Mouse (Mus musculus) spleen, postnatal 10 days (tissue): Measurements from ENCODE around the gene Myb.

Experiments used
- DNase-seq, 2 experiments: peaks; one replicate each; pipeline ENCODE4 v3.0.0; 2021 to 2022; ENCODE audit warnings: low spot score in 2 of 2

Myb gene

DNA sequence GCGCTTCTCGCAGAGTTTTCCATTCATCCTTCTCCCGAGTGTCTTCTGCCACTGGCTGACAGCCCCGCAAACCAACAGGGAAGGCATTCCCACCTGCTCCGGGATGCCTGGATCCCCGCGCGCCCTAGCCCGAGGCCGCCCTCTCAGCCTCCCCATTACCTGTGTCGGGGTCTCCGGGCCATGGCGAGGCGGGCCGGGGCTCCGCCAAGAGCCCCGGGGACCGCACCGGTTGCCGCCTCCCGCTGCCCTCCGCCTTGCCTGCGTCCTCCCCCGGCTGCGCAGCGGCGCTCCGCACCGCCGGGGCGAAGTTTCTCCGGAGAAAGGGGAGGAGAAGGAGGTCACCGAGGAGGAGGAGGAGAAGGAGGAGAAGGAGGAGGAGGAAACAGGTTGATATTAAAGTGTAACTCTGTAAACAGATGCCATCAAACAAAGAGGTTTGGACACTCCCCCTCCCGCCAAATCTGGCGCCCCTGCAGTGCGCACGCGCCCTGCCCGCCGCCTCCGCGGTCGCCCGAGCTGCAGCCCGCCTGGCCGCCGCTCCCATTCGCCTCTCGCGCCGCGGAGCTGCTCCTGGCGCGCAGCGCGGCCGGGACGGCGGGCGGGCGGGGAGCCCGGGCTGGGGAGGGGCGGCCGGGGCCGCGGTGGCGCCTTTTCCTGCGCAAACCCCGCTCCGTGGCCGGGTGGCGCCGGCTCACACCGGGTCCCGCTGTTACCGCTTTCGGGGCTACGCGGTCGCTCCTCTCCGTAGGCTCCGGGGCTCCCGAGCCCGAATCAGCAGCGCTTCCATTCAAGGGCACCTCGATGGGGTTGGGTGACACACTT lies at the start of gene Myb:
Gene Myb (minus strand): TSS at position 448 of the 822 bp plus-strand sequence.
- peak; percentile 79 to 82 for DNase-seq

DNA sequence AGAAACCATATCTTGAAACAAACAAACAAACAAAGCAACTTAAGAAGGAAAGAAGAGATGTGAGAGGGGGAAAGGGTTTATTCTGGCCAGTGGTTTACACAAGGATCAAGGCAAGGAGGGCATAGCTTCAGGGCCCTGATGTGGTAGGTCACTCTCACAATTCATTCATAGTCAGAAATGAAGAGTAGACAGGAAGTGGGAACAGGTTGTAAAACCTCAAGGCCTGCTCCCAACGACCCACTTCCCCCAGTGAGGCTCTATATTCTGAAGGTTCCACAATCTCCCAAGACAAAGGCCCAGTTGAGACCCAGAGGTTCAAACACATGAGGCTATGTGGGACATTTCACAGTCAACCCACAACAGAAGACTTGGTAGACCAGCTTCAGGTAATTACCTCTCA lies 46.6 kb upstream of the Myb start:
- no peak for DNase-seq

DNA sequence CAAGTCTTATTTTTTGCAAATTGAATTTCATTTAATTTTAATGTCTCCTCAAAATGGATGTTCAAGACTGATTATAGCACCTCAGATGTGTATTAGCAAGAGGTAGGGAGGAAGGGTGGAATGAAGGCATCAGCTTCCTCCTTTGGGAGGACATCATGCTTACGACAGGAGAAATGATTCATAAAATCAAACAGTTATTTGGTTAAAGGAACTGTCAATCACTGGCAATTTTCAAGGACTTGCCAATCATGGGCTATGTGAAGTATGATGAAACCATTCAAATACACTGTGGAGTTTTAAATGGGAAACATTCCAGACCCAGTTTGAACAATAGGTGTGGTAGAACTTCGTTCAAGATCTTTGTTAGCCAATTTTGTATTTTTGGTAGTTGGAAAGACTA lies 45.4 kb upstream of the Myb start:
- no peak for DNase-seq

DNA sequence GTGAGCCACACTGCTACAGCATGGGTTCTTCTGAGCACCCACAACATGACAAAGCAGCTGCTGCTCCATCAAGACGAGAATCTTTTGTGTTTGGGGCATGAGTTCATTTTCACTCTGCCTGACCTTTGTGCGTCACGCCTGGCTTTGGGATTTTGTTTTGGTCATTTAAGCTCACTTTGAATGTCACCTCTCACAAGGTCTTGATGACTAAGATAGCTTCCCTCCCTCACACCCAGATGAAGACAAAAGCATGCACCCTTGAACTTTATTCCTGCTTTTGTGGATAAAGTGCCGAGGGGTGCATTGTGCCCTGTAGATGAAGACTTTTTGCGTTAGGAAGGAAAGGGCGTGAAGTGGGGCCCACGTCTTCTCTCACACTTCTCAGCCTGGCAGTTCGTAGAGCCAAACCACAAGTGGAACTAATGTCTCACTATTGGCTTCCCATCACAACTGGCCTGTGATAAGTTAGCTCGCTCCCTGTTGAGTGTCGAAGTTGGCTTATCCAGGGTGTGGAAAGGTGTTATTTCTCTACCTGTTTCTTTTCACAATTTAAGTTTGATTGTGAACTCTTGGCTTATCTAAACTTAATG lies 43.8 kb upstream of the Myb start:
- peak in 1 of 2 experiments; percentile 11 for DNase-seq

DNA sequence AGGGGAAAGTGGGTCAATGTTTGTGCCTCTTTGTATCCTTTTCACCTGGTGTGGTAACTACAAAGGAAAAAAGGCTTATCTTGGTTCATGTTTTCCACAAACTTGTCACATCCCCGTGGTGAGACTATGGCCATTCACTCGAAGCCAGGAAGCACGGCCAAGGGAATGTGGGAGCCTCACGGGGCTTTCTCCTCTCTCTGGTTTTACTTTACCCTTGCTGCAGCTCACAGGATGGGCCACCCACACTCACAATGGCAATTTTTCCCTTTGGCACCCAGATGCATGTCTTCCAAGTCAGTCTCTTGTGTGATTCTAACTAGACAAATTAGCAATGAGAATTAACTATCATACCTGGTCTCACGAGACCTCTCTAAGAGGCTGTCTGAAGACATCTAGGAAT lies 43.1 kb upstream of the Myb start:
- no peak for DNase-seq

DNA sequence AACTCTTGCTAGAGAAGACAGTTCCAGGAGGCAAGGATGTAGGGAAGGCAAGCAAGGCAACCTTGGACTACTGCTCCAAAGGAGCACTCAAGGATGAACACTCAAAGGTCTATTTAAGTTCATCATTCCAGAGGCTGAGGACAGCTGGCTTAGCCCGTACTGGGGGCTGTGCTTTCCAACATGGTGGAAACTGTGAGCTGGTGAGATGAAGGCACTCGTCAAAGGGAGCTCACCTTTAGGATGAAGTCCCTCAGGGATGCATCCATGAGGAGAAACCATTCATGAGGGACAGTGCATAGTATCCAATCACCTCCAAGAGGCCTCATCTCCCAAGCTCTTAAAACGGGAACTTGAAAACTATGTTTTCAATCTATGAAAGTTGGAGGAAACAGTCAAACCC lies 42.7 kb upstream of the Myb start:
- no peak for DNase-seq

DNA sequence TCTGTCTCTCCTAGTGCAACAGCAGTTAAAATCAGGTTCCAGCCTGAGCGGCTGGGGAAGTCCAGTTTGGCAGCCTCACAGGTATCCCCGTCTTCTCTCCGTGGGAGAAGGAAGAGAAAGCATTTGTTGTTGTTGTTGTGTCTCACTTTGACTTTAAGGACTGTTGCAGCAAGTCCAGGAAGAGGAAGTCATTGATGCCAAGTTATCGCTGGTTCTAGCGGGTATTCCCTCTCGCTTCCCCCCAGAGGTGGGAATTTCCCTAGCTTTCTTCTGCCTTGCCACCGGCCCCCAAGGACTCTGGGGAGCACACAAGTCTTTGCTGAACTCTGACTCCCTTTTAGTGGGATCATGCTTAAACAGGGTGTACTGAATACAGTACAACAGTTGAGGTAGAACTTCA lies 40.0 kb upstream of the Myb start:
- DNase-seq, result peak in 1 of 2 experiments; percentile 6

DNA sequence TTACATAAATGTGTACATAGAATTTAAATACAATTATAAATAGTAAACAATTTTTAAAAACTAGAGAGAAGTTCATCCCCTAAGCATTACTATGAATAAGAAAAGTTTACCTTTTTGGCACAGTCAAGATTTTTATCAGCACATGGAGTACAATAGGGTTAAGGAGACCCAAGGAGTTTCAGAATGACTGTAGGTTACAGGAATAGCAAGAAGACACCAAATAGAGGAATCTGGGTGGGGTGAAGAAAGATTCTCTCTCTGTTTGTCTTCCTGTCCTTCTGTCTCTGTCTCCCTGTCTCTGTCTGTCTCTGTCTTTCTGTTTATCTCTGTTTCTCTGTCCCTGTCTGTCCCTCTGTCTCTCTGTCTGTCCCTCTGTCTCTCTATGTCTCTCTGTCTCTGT lies 39.5 kb upstream of the Myb start:
- no peak for DNase-seq

DNA sequence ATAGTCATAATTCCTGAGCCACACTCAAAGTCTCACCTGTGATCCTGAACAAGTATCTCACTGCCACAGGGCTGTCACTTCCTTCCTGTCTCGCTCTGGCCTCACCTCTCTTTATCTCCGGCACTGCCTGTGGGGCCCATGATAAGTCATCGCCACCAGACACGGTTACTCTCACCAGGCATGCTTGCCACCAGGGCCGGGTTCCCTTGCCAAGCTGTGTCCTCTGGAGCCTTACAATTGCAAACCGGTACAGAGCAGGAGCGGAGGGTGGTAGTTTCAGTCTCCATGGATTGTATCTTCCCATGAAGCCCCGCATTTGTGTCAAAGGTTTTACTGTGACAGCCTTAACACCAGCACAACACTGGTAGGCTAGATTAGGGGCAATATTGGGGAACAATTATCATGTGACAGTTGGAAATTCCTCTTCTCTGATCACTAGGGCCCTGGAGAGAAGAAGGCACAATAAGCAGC lies 35.9 kb upstream of the Myb start:
- peak; percentile 59 to 76 for DNase-seq

DNA sequence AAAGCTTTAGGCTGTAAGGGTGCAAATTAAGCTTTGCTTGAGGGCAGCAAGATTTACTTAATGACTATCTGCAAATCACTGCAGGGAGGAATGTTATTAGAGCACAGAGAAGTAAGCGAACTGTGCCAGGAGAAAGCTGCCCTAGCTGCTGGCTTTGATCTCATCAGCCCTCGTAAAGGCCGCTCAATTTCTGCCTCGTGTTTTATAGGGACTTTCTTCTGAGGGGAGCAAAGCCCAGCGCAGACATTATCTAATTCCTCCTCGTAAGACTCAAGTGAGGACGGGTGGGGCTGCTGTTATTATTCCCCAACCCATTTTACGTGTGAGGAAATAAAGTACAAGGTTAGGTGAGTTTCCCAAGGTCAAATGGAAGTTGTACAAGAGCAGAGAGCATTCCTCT lies 34.8 kb upstream of the Myb start:
- peak in 1 of 2 experiments; percentile 11 for DNase-seq

DNA sequence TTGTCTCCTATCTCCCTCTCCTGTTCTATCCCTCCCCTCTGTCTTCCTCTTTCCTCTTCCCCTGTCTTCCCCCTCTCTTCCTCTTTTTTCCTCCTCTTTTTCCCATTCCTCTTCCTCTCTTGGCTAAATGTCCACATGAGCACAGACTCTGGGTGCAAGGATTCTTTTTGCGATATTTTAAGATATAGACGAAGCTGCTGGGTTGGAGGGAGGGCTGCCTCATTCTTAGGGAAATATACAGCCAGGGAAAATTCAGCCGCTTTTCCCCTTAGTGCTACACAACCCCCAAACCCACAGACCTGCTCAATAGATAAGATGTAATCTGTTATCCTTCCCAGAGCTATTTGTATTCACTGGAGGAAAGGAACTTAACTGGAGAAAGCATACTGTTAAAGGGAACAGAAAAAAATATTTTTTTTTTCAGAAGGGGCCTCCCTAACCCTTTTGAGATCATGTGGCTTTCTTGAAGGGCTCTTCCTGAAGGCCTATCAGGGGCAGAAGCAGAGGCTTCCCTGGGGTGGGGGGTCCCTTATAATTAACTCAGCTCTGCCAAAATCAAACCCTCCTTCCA lies 33.2 kb upstream of the Myb start:
- DNase-seq, result no peak

DNA sequence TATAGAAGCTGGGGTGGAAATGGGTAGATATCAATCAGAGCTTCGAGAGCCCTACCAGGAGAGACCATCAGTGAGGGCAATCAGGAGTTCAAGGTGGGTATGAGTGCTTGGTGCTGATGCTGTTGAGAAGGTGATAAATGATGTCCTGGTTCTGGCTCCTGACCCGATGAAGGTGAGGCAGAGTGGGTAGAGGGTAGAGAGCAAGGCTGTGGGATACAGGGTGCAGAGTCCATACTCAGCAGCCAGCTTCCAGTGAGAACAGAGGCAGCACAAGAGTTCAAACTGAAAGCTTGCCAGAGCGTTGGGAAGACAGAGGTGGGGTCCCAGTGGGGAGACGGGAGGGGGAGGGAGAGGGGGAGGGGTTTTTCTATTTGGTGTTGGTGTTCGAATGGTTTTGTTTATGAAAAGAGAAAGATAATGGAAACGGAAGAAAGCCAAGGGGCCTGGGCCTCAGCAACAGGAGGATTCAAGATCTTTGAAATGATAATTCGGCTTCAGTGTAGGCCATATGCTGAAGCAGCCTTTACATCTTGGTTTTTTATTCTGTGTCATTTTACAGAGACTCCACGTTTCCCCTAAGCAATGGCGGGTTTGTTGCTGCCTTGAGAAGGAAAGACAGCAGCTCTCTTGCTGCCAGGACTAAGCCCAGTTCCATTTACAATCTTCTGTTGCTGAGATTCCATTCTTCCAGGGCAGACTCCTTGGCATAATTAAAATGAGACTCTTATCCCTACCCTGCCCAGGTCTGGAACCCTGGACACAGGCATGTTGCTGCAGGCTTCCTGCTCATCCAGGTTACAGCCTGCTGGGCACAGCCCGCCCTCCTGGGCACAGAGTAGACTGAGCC lies 32.5 kb upstream of the Myb start:
- DNase-seq, result no peak

DNA sequence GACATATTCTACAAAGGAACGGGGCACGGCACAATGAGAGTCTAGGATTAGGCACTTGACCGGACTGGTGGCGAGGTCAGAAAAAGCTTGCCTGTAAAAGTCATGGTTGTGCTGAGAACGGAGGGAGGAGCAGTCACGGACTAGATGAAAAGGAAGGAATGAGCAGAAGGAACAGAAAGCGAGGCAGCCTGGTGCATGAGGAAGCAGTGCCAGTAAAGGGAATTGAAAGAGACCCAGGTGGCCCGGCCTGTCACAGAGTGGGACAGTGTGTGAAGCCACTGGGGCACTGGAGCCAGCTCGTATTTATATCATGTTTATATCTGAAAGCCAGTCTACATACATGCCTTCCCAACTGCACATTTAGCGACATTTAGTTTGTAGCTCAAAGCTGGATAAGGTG lies 31.7 kb upstream of the Myb start:
- peak in 1 of 2 experiments; percentile 49 for DNase-seq

DNA sequence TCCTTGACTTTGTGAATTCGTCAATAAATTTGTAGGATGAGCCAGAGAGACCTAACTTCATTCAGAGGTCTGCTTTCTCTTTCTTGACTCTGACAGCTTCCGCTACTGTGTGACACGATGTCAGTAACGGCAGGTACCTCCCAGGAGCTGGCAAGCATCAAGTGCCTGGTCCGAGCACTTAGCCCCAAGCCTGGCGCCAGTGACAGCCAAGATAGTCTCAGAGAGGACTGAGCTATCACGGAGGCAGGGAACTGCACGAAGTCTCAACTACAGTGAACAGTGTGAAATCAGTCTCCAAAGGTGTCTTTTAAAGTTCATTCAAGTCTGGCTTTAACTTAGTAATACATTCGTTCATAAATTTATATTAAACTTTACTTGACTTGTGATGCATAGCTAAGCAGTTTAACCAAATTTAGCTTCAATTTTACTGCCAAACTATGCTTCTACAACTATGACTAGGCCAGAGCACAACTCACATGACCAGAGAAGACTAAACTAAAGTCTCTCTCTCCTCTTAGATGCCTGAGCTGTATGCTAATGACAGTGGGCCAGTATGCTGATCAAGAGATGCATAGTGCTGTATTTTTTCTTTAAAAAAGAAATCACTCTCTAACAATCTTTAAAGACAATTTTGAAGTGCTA lies 29.1 kb upstream of the Myb start:
- DNase-seq, result peak in 1 of 2 experiments; percentile 14

DNA sequence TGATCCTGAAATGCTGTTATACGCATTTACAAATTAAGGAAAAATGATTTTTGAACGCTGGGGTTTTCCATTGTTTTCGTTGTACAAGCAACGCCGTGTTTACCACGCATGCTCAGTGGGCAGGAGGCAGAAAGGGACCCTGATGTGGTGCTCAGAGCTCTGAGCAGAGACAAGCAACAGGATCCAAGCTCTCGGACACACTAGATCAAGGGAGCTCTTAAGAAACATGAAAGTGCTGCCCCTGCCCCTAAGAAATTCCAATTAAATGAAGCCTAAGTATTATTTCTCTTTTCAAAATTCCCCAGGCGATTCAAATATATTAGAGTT lies 28.5 kb upstream of the Myb start:
- no peak for DNase-seq

DNA sequence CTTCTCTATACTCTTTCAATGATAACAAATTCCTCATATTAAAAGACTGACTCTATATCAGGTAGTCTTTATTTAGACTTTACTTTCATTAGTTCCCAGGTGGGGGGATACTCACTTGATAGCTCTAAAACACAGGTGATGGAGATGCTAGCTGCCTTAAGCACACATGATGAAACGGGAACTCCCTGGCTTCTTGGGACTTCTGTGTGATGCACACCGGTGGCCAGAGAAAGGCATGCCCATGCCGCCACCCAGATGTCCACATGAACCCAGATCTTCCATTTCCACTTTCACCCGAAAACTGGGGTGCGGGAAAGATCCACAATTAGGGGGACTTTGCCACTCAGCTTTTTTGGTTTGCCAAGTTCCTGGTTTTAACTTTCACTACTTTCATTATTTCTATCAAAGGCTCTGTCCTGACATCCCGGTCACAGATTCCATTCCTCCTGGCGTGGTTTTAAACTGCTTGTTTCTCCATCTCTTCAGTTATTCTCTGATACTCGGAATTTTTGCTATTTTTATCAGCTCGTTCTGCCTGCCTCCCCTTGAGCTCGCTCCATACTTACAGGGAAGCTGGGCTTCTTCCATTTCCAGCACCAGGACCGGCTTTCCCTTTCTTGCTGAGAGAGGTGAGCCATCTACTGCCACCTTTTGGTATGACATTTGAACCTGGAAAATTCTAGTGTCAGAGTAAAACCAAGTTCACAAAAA lies 27.9 kb upstream of the Myb start:
- DNase-seq, result peak; percentile 50 to 62

DNA sequence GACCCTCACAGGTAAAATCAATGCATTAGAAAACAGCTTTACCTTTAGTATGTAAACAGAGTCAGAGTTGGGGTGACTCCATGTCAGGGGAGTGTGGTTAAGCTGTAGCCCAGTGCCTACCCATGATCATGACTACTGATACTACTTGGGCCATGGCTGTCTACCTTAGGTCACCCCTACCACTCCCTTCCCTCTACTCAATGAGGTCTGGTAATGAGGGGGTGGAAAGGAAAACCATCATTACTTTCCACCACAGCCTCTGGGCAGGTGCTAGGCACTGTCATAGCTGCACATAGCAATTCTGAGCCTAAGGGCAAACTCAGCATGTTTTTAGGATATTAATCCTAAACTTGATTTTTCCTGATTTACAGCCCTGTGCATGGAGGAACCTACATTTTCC lies 27.1 kb upstream of the Myb start:
- no peak for DNase-seq

DNA sequence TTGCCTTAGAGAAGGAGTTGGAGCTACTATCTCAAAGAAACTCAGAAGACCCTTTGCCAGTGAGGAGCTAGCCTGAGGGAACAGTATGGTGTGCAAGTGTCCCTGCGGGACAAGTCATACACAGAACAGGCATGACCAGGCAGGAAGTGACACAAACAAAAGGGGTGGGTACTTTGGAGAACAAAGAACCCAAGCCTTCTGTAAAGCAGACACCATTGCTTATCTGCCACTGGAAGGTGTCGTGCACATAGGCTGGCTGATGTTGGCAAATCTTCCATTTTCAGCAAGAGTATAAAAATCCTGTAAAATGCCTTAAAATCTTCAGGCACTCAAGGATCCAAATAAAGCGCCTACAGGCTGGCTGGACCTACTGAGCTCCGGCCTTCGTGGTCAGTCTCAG lies 25.9 kb upstream of the Myb start:
- peak in 1 of 2 experiments; percentile 38 for DNase-seq

DNA sequence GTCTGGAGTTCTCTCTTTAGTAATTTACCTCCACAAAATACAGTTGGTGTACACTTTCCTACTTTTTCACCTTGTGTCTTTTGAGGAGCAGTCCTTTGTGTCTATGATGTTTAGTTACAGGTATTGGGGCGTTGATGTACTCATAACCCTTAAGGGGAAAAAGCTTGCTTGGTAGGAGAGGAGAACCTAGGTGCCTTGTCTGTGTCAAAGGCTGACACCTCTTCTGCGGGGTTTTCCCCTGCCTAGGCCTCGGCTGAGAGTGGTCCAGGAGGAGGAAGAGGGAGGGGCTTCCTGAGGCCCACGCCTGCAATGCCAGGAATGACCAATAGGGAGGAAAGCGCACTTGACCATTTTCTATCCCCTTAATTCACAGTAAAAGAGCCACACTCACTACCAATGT lies 17.9 kb upstream of the Myb start:
- DNase-seq, result peak in 1 of 2 experiments; percentile 55

DNA sequence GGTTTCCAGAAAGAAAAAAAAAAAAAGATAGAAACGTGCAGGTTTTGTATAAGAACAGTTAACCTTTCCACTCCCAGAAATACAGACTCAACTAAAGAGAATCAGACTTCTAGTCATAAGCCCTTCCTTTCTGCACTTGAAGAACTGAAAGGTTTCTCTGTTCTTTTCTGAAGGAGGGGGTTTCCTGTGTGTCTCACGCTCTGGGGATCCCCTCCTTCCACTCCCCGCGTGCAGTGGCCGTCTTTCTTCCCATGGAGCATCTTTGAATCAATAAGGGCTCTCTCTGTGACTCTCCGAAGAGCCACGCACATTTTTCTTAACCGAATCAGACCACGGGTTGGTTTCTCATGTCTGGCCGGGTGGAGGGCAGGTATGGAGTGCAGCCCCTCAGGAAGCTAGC lies 17.5 kb upstream of the Myb start:
- peak in 1 of 2 experiments; percentile 10 for DNase-seq

DNA sequence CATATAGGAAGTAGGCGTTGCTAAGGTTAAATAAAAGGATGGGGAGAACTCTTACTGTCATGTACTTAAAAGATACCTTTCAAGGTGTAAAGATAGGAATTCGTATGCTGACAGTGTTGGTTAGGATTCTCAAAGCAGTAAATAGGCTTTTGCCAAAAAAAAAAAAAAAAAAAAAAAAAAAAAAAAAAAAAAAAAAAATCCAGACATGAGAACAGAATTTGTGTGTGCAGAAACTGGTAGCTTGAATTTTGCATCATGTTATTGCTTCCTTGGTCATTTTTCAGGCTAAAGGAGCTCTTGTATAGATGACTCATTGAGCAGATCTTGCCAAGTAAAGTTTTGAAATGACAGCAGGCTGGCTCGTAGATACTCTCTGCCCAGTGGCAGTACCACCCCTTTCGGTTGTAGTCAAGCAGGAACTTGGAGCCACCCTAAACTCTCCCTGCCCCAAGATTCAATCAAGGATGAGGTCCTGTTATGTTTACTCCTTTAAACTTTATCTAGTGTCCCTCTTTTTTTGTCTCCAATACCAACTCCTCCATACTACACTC lies 11.9 kb upstream of the Myb start:
- no peak for DNase-seq
